Mouse (Mus musculus): ENCODE measurements around the gene Snrpb2.

The Snrpb2 gene

GRCm38 (mm10) chr2:143093726-143094125, 30.9 kb downstream of the Snrpb2 start:
- peak; percentile 8 for DNase-seq (ENCODE audit: low spot score)

- no peak for DNase-seq (ENCODE audit: low spot score)
These were observed 31.9 kb downstream of the Snrpb2 start for GRCm38 (mm10) chr2:143094761-143095160.

- DNase-seq (ENCODE audit: low spot score), result no peak
These were observed 34.3 kb downstream of the Snrpb2 start for GRCm38 (mm10) chr2:143097170-143097569.

GRCm38 (mm10) chr2:143113859-143114258, 51.0 kb downstream of the Snrpb2 start:
- no peak for DNase-seq (ENCODE audit: low spot score)

GRCm38 (mm10) chr2:143114716-143115115, 51.9 kb downstream of the Snrpb2 start:
- DNase-seq (ENCODE audit: low spot score), result no peak

GRCm38 (mm10) chr2:143117453-143117852, 54.6 kb downstream of the Snrpb2 start:
- DNase-seq (ENCODE audit: low spot score), result no peak

GRCm38 (mm10) chr2:143118221-143118620, 55.4 kb downstream of the Snrpb2 start:
- no peak for DNase-seq (ENCODE audit: low spot score)

All from testis, postnatal 14 days (tissue).